Mouse (Mus musculus): ENCODE measurements around the gene A930004D18Rik. TPM values are rescaled to one million over a fixed set of nuclear protein-coding genes. Genes with fewer than 3 reads are reported as not detected.

The A930004D18Rik gene
- polyA plus RNA-seq, 2 experiments = 8.8 to 13.0 TPM

GRCm38 (mm10) chr2:18055929-18056785 is 18.6 kb upstream of the A930004D18Rik start:
- Histone ChIP-seq H3K27me3 (ENCODE audit: control insufficient read depth, insufficient read depth, low read length) (no peaks in the 10 kb centered on the region), H3K36me3 (ENCODE audit: control insufficient read depth, insufficient read depth, low read length) (no peaks in the 10 kb centered on the region), H3K4me3 (replicated peaks; ENCODE audit: low read length) (peak overlapping the region; percentile 50), H3K27ac (replicated peaks; ENCODE audit: low read depth, low read length) (peak overlapping the region; percentile 99), H3K4me1 (ENCODE audit: control insufficient read depth, insufficient read depth, low read length) (peaks cover 21% of the 10 kb centered on the region), H3K9me3 (ENCODE audit: control insufficient read depth, low read length) (no peaks in the 10 kb centered on the region), H3K4me2 (replicated peaks; ENCODE audit: low read depth, low read length, severe bottlenecking) (peak overlapping the region; percentile 97), H3K9ac (ENCODE audit: low read depth, low read length, severe bottlenecking) (peak overlapping the region; percentile 89)
- ATAC-seq (ENCODE audit: low FRiP score, low read depth) (peak; percentile 88), DNase-seq (ENCODE audit: low spot score) (peak; percentile 93)
- under 1% methylated on average over 31 of the region's 66 CpGs for WGBS
- peak; percentile 30; the same call in 1 of the 2 replicates for TF ChIP-seq POLR2A (IDR thresholded peaks at IDR 0.05; ENCODE audit: borderline replicate concordance, extremely low read depth, insufficient read depth, insufficient read length)

DNA sequence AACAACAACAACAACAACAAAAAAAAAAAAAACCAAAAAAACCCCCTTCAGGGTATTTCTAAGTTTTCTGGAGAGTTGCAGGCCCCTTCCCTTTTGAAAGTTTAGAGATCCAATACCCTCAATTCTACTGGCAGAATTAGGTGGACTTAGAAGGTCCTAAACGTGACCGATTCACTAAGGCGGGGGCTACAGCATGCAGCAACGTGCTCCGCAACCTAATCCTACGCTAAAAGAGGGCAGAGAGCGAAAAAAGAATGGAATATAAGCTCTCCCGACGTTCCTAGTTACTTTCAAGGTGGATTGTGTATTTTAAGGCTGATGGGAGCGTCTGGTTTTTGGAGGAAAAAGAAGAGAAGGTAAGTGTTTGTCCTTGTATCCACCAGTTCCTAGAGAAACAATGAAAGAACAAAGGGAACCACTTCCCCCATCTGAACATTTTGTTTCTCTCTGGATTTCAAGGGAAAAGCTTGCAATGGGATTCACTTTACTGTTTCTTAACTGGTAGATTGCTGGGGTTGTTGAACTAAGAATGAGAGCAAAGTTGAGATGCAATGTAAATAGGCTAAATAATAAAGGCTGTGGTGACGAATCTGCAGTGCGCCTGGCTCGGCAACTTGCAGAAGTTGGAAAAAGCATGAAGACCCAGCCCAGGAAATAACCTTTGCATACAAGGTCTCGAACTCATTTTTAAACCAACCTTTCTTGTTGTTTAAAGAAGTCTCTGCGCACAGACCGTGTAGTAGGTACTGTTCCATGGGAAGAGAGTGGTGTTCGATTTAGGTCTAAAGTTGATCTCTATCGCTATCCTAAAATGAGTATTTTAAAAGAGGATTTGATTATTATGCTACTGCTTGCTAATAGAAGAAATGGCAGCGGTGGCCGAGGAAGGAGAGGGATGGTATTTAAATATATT is 17.7 kb upstream of the A930004D18Rik start, which contains the start of gene Mllt10:
TSS of gene Mllt10 (plus strand) at position 222 of the 913 bp plus-strand sequence.
- H3K27me3 ChIP-seq (ENCODE audit: control insufficient read depth, insufficient read depth, low read length) = no peaks in the 10 kb centered on the region
- ATAC-seq (ENCODE audit: low FRiP score, low read depth) (no peak), DNase-seq (ENCODE audit: low spot score) (no peak)
- H3K4me1 ChIP-seq (ENCODE audit: control insufficient read depth, insufficient read depth, low read length) = peaks cover 24% of the 10 kb centered on the region
- 3% methylated on average over 20 of the region's 20 CpGs for WGBS
- no peaks in the 10 kb centered on the region for H3K9me3 ChIP-seq (ENCODE audit: control insufficient read depth, low read length)
- H3K36me3 ChIP-seq (ENCODE audit: control insufficient read depth, insufficient read depth, low read length) = no peaks in the 10 kb centered on the region
- peak within 1 kb of the TSS; percentile 99 for H3K27ac ChIP-seq (replicated peaks; ENCODE audit: low read depth, low read length)
- peak within 1 kb of the TSS; percentile 89 for H3K9ac ChIP-seq (ENCODE audit: low read depth, low read length, severe bottlenecking)
- H3K4me3 ChIP-seq (replicated peaks; ENCODE audit: low read length) = peak within 1 kb of the TSS; percentile 50
- peak within 1 kb of the TSS; percentile 97 for H3K4me2 ChIP-seq (replicated peaks; ENCODE audit: low read depth, low read length, severe bottlenecking)
- no peak for TF ChIP-seq POLR2A (IDR thresholded peaks at IDR 0.05; ENCODE audit: borderline replicate concordance, extremely low read depth, insufficient read depth, insufficient read length)

DNA sequence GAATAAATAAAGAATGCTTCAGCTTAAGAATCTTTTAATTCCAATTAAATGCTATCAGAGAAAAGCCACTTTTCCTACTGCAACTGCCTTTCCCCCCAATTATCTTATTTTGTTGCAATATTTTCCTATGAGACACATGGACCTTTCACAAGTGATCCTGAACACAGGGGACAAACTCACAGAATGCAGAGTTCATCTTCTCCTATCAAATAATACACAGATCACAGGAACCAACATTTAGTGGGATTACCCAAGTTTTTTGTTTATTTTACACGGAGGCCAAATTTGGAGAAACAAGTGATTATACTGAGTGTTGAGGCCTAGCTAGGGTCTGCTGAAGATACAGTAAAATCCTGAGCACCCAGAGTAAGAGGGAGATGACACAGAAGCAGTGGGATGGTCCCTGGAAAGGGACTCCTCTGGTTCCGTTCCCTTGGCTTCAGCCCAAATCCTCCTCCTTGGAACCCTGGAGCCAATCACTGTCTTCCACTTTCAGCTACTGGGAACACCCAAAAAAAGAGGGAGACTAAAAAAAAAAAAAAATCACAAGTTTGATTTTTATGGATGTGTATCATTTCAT is 16.5 kb upstream of the A930004D18Rik start:
- Histone ChIP-seq H3K4me1 (ENCODE audit: control insufficient read depth, insufficient read depth, low read length) (peaks cover 35% of the 10 kb centered on the region), H3K9me3 (ENCODE audit: control insufficient read depth, low read length) (no peaks in the 10 kb centered on the region)

GRCm38 (mm10) chr2:18053243-18053950 is 15.9 kb upstream of the A930004D18Rik start:
- Histone ChIP-seq H3K4me2 (replicated peaks; ENCODE audit: low read depth, low read length, severe bottlenecking) (no peak overlapping the region), H3K36me3 (ENCODE audit: control insufficient read depth, insufficient read depth, low read length) (no peaks in the 10 kb centered on the region), H3K4me3 (replicated peaks; ENCODE audit: low read length) (no peak overlapping the region), H3K4me1 (ENCODE audit: control insufficient read depth, insufficient read depth, low read length) (peaks cover 32% of the 10 kb centered on the region), H3K27ac (replicated peaks; ENCODE audit: low read depth, low read length) (no peak overlapping the region), H3K27me3 (ENCODE audit: control insufficient read depth, insufficient read depth, low read length) (no peaks in the 10 kb centered on the region), H3K9ac (ENCODE audit: low read depth, low read length, severe bottlenecking) (no peak overlapping the region), H3K9me3 (ENCODE audit: control insufficient read depth, low read length) (no peaks in the 10 kb centered on the region)
- no peak for TF ChIP-seq POLR2A (IDR thresholded peaks at IDR 0.05; ENCODE audit: borderline replicate concordance, extremely low read depth, insufficient read depth, insufficient read length)
- WGBS = 60% methylated on average over 1 of the region's 1 CpGs
- DNase-seq (ENCODE audit: low spot score) = no peak
- ATAC-seq (ENCODE audit: low FRiP score, low read depth) = no peak

More for the DNA sequence above, 16.5 kb upstream of the A930004D18Rik start:
- no peak for DNase-seq (ENCODE audit: low spot score)
- H3K27ac ChIP-seq (replicated peaks; ENCODE audit: low read depth, low read length) = no peak overlapping the region
- no peaks in the 10 kb centered on the region for H3K27me3 ChIP-seq (ENCODE audit: control insufficient read depth, insufficient read depth, low read length)
- ATAC-seq (ENCODE audit: low FRiP score, low read depth) = no peak
- no peaks in the 10 kb centered on the region for H3K36me3 ChIP-seq (ENCODE audit: control insufficient read depth, insufficient read depth, low read length)
- TF ChIP-seq POLR2A (IDR thresholded peaks at IDR 0.05; ENCODE audit: borderline replicate concordance, extremely low read depth, insufficient read depth, insufficient read length) = no peak
- no peak overlapping the region for H3K9ac ChIP-seq (ENCODE audit: low read depth, low read length, severe bottlenecking)
- no peak overlapping the region for H3K4me3 ChIP-seq (replicated peaks; ENCODE audit: low read length)
- no peak overlapping the region for H3K4me2 ChIP-seq (replicated peaks; ENCODE audit: low read depth, low read length, severe bottlenecking)
- 27% methylated on average over 2 of the region's 2 CpGs for WGBS
